Mouse (Mus musculus): ENCODE results near the gene R3hdm2.
A peak's percentile ranks its signal among the peaks of the same experiment; 100 is the strongest.

R3hdm2 gene

GRCm38 (mm10) chr10:127492118-127492517 is 112.0 kb downstream of the R3hdm2 start:
- no peak for DNase-seq (ENCODE audit: low spot score in 2 of 2)

GRCm38 (mm10) chr10:127496156-127496555 is 116.0 kb downstream of the R3hdm2 start:
- no peak for DNase-seq (ENCODE audit: low spot score in 2 of 2)

- DNase-seq (ENCODE audit: low spot score in 2 of 2): no peak
Observed at GRCm38 (mm10) chr10:127499516-127499915, 119.4 kb downstream of the R3hdm2 start.

- no peak for DNase-seq (ENCODE audit: low spot score in 2 of 2)
Observed at GRCm38 (mm10) chr10:127500042-127500441, 119.9 kb downstream of the R3hdm2 start.

- no peak for DNase-seq (ENCODE audit: low spot score in 2 of 2)
Observed at GRCm38 (mm10) chr10:127500894-127501893, 121.1 kb downstream of the R3hdm2 start, which contains the start of gene Stac3. Stac3 (plus strand) TSS chr10:127501686.

GRCm38 (mm10) chr10:127508239-127508638 is 128.1 kb downstream of the R3hdm2 start:
- peak; percentile 52 to 70 for DNase-seq (ENCODE audit: low spot score in 2 of 2)

- peak; percentile 65 to 79 for DNase-seq (ENCODE audit: low spot score in 2 of 2)
Observed at GRCm38 (mm10) chr10:127509051-127509836, 129.1 kb downstream of the R3hdm2 start.

GRCm38 (mm10) chr10:127509837-127510701 is 129.9 kb downstream of the R3hdm2 start:
- no peak for DNase-seq (ENCODE audit: low spot score in 2 of 2)

GRCm38 (mm10) chr10:127510895-127511617 is 130.9 kb downstream of the R3hdm2 start:
- DNase-seq (ENCODE audit: low spot score in 2 of 2): no peak

- peak in 1 of 2 experiments; percentile 36 for DNase-seq (ENCODE audit: low spot score in 2 of 2)
Observed at GRCm38 (mm10) chr10:127511634-127512306, 131.6 kb downstream of the R3hdm2 start.

- DNase-seq (ENCODE audit: low spot score in 2 of 2): no peak
Observed at GRCm38 (mm10) chr10:127512307-127512666, 132.2 kb downstream of the R3hdm2 start.

GRCm38 (mm10) chr10:127512813-127513212 is 132.7 kb downstream of the R3hdm2 start:
- peak; percentile 93 to 94 for DNase-seq (ENCODE audit: low spot score in 2 of 2)

GRCm38 (mm10) chr10:127513501-127514091 is 133.5 kb downstream of the R3hdm2 start:
- DNase-seq (ENCODE audit: low spot score in 2 of 2): no peak

- no peak for DNase-seq (ENCODE audit: low spot score in 2 of 2)
Observed at GRCm38 (mm10) chr10:127514111-127514698, 134.1 kb downstream of the R3hdm2 start.

GRCm38 (mm10) chr10:127514764-127515163 is 134.6 kb downstream of the R3hdm2 start, which contains the start of gene Ndufa4l2:
Ndufa4l2 (plus strand) TSS chr10:127514967.
- no peak for DNase-seq (ENCODE audit: low spot score in 2 of 2)

GRCm38 (mm10) chr10:127515271-127515982 is 135.3 kb downstream of the R3hdm2 start:
- no peak for DNase-seq (ENCODE audit: low spot score in 2 of 2)

- no peak for DNase-seq (ENCODE audit: low spot score in 2 of 2)
Observed at GRCm38 (mm10) chr10:127515983-127516459, 135.9 kb downstream of the R3hdm2 start.

- no peak for DNase-seq (ENCODE audit: low spot score in 2 of 2)
Observed at GRCm38 (mm10) chr10:127516576-127517260, 136.6 kb downstream of the R3hdm2 start.

All from urinary bladder, postnatal 36 days (tissue).